Mouse (Mus musculus) cerebellum, adult 11 months (tissue): ENCODE results near the gene Lrrc73.
A peak's percentile ranks its signal among the peaks of the same experiment; 100 is the strongest.

Experiments used
- DNase-seq: peaks from one replicate; pipeline ENCODE4 v3.0.0; 2022

The Lrrc73 gene

DNA sequence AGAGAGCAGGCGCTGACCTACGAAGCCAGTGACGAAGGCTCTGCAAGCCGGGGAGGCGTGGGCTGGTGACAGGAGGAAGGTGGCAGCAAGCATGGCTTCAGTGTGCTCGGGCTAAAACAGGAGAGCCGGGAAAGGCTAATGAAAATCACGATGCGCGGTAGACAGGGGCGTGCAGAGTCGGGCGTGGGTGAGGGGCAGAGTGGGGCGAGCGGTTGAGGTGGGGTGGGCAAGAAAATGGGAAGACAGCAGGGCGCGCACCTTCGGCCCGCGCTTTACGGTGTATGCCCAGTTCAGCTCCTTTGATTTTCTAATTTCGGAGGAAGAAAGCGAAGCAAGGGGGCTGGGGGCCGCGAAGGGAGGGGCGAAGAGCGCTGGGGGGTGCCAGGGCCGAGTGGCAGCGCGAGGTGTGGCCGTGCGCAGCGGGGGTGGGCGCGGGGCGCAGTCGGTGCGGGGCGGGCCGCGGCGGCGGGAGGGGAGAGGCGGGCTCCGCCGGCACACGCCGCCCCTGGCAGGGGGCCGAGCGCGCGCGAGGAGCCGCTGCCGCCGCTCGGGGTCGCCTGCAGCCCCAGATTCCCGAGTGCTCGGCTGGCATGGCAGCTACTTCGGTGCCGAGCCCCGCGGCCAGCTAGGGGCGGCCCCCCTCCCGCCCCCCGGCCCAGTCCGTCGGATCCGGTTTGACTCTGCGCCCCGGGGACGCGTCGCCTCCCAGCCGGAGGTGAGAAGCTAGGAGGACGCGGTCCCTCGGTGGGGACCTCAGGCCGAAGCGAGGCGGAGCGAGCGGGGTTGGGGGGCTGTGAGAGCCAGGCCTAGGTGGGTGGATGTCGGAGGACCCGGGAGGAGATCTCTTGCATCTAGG, 44.3 kb downstream of the Lrrc73 start, which contains the start of gene Dlk2:
Gene Dlk2, plus strand, starts transcription at position 58 of the 856 bp plus-strand sequence.
- DNase-seq: no peak

DNA sequence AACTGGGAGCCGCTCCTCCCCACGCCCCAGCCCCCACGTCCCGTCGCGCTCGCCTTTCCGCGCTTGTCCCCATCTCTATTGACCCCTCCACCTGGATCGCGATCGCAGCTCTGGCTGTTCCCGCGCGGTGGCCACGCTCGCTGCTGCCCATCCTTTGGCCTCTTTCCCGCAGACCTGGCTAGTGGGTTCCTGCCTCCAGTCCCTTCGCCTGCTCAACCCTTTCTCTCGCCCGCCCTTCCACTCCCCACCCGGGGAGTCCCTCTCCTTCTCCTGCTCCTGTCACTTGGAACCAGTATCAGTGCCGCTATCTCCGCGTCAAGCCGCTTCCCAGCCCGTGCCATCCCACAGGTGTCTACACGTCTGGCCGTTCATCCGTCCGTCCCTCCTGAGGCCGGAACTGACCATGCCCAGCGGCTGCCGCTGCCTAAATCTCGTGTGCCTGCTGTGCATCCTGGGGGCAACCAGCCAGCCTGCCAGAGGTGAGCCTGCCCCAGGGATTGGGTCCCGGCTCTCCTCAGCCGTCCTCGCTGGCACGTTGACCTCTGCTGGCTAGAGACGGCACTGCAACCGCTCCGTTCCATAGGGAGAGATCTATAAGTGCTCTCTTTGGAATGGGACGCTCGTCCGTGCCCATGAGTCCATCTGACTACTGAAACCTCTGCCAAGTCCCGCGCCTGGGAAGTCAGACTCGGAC, 45.0 kb downstream of the Lrrc73 start:
- DNase-seq: peak; percentile 76

DNA sequence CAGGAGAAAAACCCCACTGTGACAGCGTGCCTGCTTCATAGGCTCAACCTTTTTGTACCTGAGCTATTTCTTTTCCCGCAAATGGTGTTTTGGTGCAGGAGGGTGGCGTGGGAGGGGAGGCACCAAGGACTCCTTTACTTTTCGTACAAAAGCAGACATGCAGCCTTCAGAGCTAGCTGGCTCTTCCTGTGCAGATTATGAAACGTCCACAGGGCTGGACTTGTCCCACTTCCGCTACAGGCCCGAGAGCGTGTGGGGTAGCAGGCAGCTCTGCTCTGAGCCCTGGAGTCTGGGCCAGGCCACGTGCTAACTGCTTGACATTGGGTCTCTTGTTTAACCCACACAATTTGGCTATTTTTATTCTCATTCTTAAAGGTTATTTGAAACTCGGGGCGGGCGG, 48.6 kb downstream of the Lrrc73 start:
- DNase-seq: no peak

DNA sequence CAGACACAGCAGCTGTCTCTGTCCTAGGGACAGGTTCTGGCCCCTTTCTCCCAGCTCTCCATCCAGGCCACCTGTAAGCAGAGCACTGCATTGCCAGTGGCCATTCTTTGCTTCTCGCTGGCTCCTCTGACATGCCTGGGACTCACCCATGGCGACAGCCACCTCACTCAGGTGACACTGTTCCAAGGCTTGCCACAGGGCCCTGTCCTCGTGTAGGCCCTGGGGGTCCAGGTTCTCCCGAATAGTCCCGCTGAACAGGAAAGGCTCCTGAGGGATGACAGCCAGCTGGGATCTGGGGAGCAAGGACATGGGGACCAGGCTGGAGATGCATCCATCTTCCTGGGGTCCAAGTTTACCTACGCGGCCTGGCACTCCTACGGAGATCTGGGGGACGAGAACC, 50.9 kb downstream of the Lrrc73 start:
- DNase-seq: no peak
